Mouse (Mus musculus) lung, adult 2 months (tissue): ENCODE data around the gene Ap5s1.

ENCODE experiments used
- CTCF ChIP-seq: fragments of 200-500 bp; IDR thresholded peaks from 2 replicates; pipeline ENCODE4 v1.5.1; 2011; ENCODE audit warnings: mild to moderate bottlenecking, low read length, control low read depth; ENCODE audit not compliant: insufficient read depth
- POLR2A ChIP-seq: fragments of 200-500 bp; IDR thresholded peaks from 2 replicates; pipeline ENCODE4 v1.6.1; 2011; ENCODE audit warnings: low read depth, mild to moderate bottlenecking, control low read depth, low read length, borderline replicate concordance; ENCODE audit errors: extremely low read depth

GRCm38 (mm10) chr2:131189521-131190309, 17.2 kb upstream of the Ap5s1 start:
- no peak for TF ChIP-seq CTCF
- TF ChIP-seq POLR2A = no peak
